Mouse (Mus musculus): ENCODE data around the gene Mobp. TPM values are rescaled to one million over a fixed set of nuclear protein-coding genes. Genes with fewer than 3 reads are reported as not detected.
A peak's percentile ranks its signal among the peaks of the same experiment; 100 is the strongest.

Gene Mobp
- polyA plus RNA-seq, 1 experiment, result not detected

DNA sequence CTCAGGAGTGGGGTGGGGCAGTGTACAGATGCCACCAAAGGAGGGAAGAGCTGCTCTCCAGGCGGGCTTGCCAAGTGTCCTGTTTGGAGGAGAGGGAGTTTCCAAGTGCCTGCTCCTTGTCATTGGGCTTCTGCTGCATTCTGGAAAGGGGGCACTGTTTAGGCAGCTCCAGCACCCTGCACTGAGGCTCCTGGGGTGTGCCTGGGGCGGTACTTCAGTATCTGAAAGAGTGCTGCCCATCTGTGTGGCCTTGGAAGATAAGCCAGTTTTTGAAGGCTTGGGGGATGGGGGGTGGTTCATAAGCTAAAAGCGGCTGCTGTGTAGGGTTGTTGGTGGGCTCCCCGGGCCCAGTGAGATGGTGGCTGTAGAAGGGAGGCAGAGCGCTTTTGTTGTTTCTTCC, 33.9 kb upstream of the Mobp start:
- TF ChIP-seq CTCF (IDR thresholded peaks at IDR 0.05; ENCODE audit: insufficient read depth, low read length) (no peak), POLR2A (IDR thresholded peaks at IDR 0.05; ENCODE audit: borderline replicate concordance, extremely low read depth, low read depth, low read length) (no peak)
- Histone ChIP-seq H3K4me3 (replicated peaks; ENCODE audit: extremely low read depth, low read depth, low read length) (no peak overlapping the region), H3K4me1 (ENCODE audit: control insufficient read depth, insufficient read depth, low read length) (no peaks in the 10 kb centered on the region)
- WGBS, result 80% methylated on average over 5 of the region's 5 CpGs
- no peak for DNase-seq

DNA sequence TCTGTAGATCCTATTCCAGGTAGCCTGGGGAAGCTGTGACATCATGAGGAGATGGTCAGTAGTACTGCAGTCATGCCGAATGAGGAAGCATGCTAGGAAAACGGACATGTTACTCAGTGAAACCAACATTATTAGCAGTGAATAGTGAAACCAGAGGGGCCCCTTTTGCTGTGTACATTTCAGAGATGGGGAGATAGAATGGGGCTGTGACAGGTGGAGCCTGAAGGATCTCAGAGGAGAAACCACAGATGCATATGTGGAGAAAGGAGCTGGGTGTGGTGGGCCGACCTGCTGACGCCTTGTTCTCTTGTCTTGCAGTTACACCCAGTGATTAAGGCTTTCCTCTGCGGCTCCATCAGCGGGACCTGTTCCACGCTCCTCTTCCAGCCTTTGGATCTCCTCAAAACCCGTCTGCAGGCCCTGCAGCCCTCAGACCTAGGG, 33.3 kb upstream of the Mobp start:
- TF ChIP-seq POLR2A (IDR thresholded peaks at IDR 0.05; ENCODE audit: borderline replicate concordance, extremely low read depth, low read depth, low read length) (no peak), CTCF (IDR thresholded peaks at IDR 0.05; ENCODE audit: insufficient read depth, low read length) (no peak)
- WGBS, result 74% methylated on average over 8 of the region's 8 CpGs
- no peak for DNase-seq

DNA sequence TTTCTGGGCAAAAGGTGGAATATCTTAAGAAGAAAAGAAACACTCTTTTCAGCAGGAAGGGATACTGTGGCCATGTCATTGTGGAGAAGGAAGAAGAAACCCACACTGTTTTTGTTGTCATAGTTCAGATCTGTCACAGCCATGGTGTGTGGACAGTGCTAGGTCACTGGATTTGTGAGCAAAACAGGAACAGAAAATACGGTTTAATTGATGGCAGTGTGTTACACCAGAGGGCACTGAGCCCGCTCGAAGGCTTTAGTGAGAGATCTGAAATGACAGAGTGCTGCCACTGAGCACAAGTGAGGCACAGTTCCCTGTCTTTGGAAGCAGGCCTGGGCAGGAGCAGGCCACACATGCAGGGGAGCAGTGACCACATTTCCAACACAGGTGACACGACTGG, 31.3 kb upstream of the Mobp start:
- TF ChIP-seq POLR2A (IDR thresholded peaks at IDR 0.05; ENCODE audit: borderline replicate concordance, extremely low read depth, low read depth, low read length) (no peak), CTCF (IDR thresholded peaks at IDR 0.05; ENCODE audit: insufficient read depth, low read length) (no peak)
- DNase-seq, result no peak
- Histone ChIP-seq H3K4me1 (ENCODE audit: control insufficient read depth, insufficient read depth, low read length) (no peaks in the 10 kb centered on the region), H3K4me3 (replicated peaks; ENCODE audit: extremely low read depth, low read depth, low read length) (no peak overlapping the region)
- WGBS, result 82% methylated on average over 4 of the region's 4 CpGs

More for the DNA sequence above, 33.3 kb upstream of the Mobp start:
- no peaks in the 10 kb centered on the region for H3K4me1 ChIP-seq (ENCODE audit: control insufficient read depth, insufficient read depth, low read length)
- H3K4me3 ChIP-seq (replicated peaks; ENCODE audit: extremely low read depth, low read depth, low read length), result no peak overlapping the region

- TF ChIP-seq CTCF (IDR thresholded peaks at IDR 0.05; ENCODE audit: insufficient read depth, low read length) (no peak), POLR2A (IDR thresholded peaks at IDR 0.05; ENCODE audit: borderline replicate concordance, extremely low read depth, low read depth, low read length) (no peak)
- whole genome bisulfite sequencing, result 92% methylated on average over 7 of the region's 7 CpGs
- Histone ChIP-seq H3K4me1 (ENCODE audit: control insufficient read depth, insufficient read depth, low read length) (no peaks in the 10 kb centered on the region), H3K4me3 (replicated peaks; ENCODE audit: extremely low read depth, low read depth, low read length) (no peak overlapping the region)
- DNase-seq, result no peak
These were observed 29.0 kb upstream of the Mobp start for GRCm38 (mm10) chr9:120120503-120120902.

GRCm38 (mm10) chr9:120126868-120127267, 22.6 kb upstream of the Mobp start:
- DNase-seq, result no peak
- H3K4me1 ChIP-seq (ENCODE audit: control insufficient read depth, insufficient read depth, low read length), result peaks cover 6% of the 10 kb centered on the region
- TF ChIP-seq POLR2A (IDR thresholded peaks at IDR 0.05; ENCODE audit: borderline replicate concordance, extremely low read depth, low read depth, low read length) (no peak), CTCF (IDR thresholded peaks at IDR 0.05; ENCODE audit: insufficient read depth, low read length) (no peak)
- 50% methylated on average over 11 of the region's 11 CpGs for WGBS
- H3K4me3 ChIP-seq (replicated peaks; ENCODE audit: extremely low read depth, low read depth, low read length), result no peak overlapping the region

DNA sequence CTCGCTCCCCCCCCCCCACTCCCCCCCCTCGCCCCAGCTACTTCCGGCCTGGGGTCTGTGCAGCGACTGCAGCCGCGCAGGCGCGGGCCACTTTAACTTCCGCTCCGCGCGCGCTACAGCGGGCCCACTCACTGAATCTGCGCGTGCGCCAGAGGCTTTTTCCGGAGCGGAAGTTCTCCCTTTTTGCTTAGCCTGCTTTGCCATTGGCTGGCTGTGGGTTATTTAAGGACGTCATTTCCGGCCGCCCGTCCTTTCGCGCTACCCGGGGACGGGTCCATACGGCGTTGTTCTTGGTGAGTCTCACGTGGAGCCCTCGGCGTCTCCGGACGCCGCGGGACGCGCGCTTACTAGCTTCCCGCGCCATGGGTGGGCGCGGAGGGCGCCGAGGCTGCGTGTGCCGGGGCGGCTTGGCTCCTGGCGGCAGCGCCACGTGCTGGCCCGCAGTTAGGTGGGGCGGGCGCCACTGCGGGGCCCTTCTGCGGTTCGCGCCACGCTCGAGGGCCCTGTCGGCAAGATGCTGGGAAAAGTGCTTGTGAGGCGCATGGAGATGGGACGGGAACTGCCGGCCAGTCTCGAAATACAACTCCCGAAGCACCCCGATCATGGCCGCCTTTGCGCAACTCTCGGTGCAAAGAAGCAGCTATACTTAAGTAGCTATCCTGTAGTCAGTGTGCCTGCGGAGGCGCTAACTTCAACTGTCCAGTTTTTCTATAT, 21.8 kb upstream of the Mobp start, which contains the start of gene Rpsa:
TSS of gene Rpsa (plus strand) at position 152 of the 714 bp plus-strand sequence.
- peak within 1 kb of the TSS; percentile 84 for H3K4me3 ChIP-seq (replicated peaks; ENCODE audit: extremely low read depth, low read depth, low read length)
- WGBS, result under 1% methylated on average over 71 of the region's 72 CpGs
- peak; percentile 91 for DNase-seq
- H3K4me1 ChIP-seq (ENCODE audit: control insufficient read depth, insufficient read depth, low read length), result peaks cover 6% of the 10 kb centered on the region
- TF ChIP-seq POLR2A (IDR thresholded peaks at IDR 0.05; ENCODE audit: borderline replicate concordance, extremely low read depth, low read depth, low read length) (peak; percentile 95), CTCF (IDR thresholded peaks at IDR 0.05; ENCODE audit: insufficient read depth, low read length) (no peak)

DNA sequence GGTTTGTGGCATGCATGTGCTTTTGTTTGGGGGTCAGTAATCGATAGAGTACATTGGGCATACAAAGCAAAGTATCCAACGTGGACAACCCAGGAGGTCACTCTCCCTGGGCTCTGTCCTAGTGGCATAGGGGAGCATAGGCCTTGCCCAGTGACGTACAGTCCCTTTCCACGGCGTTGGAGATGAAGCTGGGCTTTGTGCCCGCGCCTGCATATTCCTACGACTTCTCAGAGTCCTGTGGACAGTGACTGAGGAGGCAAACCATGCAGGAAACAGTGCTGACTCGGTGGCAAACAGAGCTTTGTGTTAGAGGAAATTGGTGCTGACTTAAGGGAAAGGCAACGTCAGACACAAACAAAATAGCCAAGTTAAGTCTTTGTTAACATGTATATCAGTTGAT, 20.2 kb upstream of the Mobp start:
- 42% methylated on average over 10 of the region's 10 CpGs for WGBS
- DNase-seq, result no peak
- Histone ChIP-seq H3K4me3 (replicated peaks; ENCODE audit: extremely low read depth, low read depth, low read length) (no peak overlapping the region), H3K4me1 (ENCODE audit: control insufficient read depth, insufficient read depth, low read length) (peaks cover 6% of the 10 kb centered on the region)
- TF ChIP-seq POLR2A (IDR thresholded peaks at IDR 0.05; ENCODE audit: borderline replicate concordance, extremely low read depth, low read depth, low read length) (no peak), CTCF (IDR thresholded peaks at IDR 0.05; ENCODE audit: insufficient read depth, low read length) (no peak)

- no peak overlapping the region for H3K4me3 ChIP-seq (replicated peaks; ENCODE audit: extremely low read depth, low read depth, low read length)
- 87% methylated on average over 3 of the region's 3 CpGs for WGBS
- TF ChIP-seq CTCF (IDR thresholded peaks at IDR 0.05; ENCODE audit: insufficient read depth, low read length) (no peak), POLR2A (IDR thresholded peaks at IDR 0.05; ENCODE audit: borderline replicate concordance, extremely low read depth, low read depth, low read length) (no peak)
- no peak for DNase-seq
- H3K4me1 ChIP-seq (ENCODE audit: control insufficient read depth, insufficient read depth, low read length), result peaks cover 6% of the 10 kb centered on the region
These were observed 17.7 kb upstream of the Mobp start for GRCm38 (mm10) chr9:120131784-120132288.

GRCm38 (mm10) chr9:120132980-120133754, 16.3 kb upstream of the Mobp start:
- no peak for TF ChIP-seq POLR2A (IDR thresholded peaks at IDR 0.05; ENCODE audit: borderline replicate concordance, extremely low read depth, low read depth, low read length)
- TF ChIP-seq CTCF (IDR thresholded peaks at IDR 0.05; ENCODE audit: insufficient read depth, low read length), result no peak
- DNase-seq, result no peak
- 36% methylated on average over 8 of the region's 8 CpGs for WGBS
- Histone ChIP-seq H3K4me3 (replicated peaks; ENCODE audit: extremely low read depth, low read depth, low read length) (no peak overlapping the region), H3K4me1 (ENCODE audit: control insufficient read depth, insufficient read depth, low read length) (peaks cover 6% of the 10 kb centered on the region)

Data from lung, adult 2 months (tissue).